Mouse (Mus musculus): Measurements from ENCODE around the gene Wdfy3.

The Wdfy3 gene

DNA sequence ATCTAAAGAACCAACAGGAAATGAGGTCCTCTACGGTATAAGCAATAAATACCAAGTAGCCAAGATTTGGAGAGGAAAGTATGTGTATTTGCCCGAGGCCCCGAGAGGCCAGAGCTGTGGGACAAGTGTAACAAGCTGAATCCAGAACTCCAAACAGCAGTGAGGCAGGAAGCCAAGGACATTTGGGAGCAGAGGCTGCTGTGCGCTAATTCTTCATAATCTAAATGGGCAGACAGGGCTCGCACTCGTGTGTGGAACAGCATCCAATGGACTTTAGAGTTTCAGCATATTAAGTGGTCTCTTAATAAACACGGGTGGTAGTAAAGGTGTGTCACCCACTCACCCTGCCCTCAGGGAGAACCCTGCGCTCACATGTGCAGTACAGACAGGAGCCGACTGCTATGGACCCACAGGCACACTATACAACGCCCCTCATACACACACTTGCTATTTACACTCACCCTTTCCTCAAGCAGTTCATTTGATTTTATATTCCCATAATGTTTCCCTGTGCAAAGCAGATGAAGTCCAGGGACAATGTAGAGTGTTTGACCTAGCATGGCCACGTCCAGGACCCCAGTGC, 15.1 kb downstream of the Wdfy3 start:
- peak; percentile 79 for DNase-seq

DNA sequence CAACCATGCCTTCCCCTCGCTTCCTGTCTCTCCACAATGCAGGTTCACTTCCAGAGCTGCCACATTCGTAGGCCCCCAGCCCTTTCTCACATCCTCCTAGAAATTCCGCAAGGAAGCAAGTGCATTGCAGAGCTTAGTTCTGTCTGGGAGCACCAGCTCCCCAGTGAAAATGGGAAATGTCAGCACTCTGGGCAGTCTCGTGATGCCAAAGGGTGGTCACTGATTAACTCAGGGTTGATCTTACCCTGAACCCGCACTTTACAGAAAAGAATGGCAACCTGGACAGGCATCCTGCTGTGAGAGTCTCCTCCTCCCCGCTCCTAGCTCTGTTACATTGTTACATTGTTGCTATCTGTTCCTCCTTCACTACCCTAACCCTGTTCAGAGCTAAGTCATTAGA, 16.8 kb downstream of the Wdfy3 start:
- DNase-seq: peak; percentile 87

DNA sequence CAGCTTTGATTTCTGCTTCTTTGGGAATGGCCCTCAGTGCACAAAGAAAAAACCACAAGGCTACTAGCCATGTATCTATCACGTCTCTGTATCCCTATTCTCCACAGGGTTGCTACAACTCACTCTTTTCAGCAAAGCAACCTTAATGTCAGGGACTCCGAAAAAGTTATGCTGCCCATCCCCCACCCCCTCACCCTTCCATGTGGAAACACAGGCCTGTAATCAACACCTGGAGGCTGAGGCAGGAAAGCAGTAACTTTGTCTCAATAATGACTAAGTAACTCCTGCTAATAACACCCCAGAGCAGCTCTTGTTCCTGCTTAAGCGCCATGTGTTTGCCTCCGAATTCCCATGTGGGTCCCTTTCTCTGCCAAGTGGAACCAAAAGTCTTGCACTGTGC, 17.3 kb downstream of the Wdfy3 start:
- no peak for DNase-seq

- DNase-seq: no peak
Measured at GRCm38 (mm10) chr5:102050677-102051076, 19.0 kb downstream of the Wdfy3 start.

DNA sequence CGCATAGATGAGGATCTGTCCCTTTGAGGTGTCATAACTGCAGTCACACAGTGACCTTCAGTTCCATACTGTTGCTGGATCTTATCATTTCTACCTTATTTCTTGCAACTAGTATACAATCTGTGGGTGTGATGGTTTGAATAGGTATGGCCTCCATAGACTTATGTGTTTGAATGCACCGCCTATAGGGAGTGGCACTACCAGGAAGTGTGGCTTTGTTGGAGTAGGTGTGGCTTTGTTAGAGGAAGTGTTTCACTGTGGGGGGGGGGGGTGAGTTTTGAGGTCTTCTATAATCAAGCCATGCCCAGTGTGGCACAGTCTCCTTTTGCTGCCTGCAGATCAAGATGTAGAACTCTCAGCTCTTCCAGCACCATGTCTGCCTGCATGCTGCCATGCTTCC, 21.3 kb downstream of the Wdfy3 start:
- DNase-seq: no peak

GRCm38 (mm10) chr5:102046617-102047116, 23.1 kb downstream of the Wdfy3 start:
- no peak for DNase-seq

- peak; percentile 51 for DNase-seq
Measured at GRCm38 (mm10) chr5:102045636-102046616, 23.8 kb downstream of the Wdfy3 start.

GRCm38 (mm10) chr5:102045177-102045576, 24.5 kb downstream of the Wdfy3 start:
- no peak for DNase-seq

DNA sequence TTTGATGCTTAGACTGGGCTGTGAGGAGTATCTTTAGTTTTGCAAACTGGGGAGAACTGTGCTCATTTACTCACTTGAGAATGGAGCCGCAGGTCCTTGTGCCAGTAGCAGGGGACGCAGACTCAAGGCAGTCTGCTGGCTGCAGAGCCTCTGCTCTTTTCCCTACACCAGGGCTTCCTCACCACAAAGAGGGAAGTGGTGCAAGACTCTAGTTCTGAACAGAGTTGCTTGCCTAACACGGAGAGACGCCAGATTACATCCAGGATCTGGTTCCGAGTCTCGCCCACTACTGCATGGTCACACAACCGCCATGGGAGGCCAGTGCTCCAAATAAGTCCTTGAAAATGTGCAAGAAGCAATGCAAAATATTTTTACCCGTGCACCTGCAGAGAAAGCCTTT, 36.4 kb downstream of the Wdfy3 start:
- DNase-seq: no peak

DNA sequence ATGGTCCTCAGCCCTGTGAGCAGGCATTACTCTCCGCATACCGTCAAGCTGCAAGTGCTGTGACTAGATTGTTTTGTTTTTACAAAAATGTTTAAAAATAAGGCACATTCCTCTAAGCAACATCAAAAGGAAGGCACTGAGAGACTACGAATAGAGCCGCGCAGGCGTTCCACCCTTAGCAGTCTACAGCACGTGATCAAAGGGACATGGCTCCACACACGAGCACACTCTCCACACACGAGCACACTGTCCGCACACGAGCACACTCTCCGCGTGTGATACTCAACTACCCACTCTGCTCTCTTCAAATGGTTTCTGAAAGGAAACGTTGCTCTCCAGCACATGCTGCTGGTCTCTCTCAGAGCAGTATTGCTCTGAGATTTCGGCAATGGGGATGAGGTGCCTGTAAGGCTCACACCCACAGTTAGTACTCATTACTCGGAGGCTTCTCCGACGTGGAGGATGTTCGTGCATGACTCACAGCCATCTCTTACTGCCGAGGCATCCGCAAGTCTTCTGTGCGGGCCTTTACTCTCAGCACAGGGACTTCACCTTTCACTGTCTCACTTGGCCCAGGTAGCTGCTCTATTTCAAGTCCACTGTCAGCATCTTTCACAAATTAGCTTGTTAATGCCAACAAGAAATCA, 37.0 kb downstream of the Wdfy3 start:
- DNase-seq: no peak

DNA sequence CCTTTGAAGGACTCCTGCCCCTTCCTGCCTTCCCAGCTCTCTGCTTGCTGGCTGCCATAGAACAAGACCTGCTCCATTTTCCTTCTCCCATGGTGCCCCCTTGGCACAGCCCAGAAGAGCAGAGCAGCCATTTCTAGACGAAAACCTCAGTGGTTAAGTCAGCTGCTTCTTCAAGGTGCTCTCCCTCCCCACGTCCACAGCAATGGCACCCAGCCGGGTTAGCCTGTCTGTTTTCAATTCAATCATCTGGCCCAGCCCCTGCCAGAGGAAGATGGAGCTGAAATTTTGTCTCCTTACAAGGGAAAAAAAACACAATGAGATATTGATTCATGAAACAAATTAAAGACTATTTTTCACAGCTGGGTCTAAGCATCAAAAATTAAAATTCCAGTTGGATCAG, 37.5 kb downstream of the Wdfy3 start:
- no peak for DNase-seq

GRCm38 (mm10) chr5:102023376-102023775, 46.3 kb downstream of the Wdfy3 start:
- DNase-seq: no peak

GRCm38 (mm10) chr5:102022018-102022898, 47.5 kb downstream of the Wdfy3 start:
- peak; percentile 69 for DNase-seq

GRCm38 (mm10) chr5:102014235-102014634, 55.5 kb downstream of the Wdfy3 start:
- DNase-seq: no peak

DNA sequence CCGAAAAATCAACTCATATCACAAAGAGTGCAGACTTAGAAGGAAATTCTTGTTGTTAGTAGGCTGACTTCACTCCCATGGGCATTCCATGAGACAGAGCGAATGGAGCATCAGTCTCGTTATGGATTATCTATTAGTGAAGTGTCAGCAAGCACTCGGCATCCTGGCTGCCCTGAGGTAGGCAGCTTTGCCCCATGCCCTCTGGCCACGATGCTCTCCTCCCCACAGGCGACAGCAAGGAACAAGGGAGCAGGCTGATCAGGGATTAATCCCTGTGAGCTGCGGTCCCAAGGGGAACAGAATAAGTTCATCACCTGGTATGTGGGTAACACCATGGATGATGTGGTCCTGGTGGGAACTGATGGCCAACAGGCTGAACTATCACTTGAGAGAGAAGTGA, 55.9 kb downstream of the Wdfy3 start:
- peak; percentile 45 for DNase-seq

- DNase-seq: no peak
Measured at GRCm38 (mm10) chr5:102010961-102011360, 58.8 kb downstream of the Wdfy3 start.

GRCm38 (mm10) chr5:102009606-102010005, 60.1 kb downstream of the Wdfy3 start:
- DNase-seq: no peak

DNA sequence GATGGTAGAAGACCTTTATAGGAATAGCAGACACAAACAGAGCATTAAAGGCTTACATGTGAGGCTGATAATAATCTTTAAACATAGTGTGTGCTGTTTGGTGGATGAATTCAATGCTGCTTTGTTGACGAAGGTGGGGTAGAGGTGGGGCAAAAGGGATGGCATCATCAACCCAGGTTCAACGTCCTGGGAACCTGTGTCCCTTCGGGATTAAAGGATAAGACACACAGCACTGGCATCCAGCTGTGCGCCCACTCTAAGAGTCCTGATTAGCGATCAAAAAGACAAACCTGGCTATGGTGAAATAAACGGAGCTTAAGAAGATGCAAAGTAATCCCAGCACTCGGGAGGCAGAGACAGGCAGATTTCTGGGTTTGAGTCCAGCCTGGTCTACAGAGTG, 61.0 kb downstream of the Wdfy3 start:
- no peak for DNase-seq

- DNase-seq: no peak
Measured at GRCm38 (mm10) chr5:102006218-102006941, 63.3 kb downstream of the Wdfy3 start.

DNA sequence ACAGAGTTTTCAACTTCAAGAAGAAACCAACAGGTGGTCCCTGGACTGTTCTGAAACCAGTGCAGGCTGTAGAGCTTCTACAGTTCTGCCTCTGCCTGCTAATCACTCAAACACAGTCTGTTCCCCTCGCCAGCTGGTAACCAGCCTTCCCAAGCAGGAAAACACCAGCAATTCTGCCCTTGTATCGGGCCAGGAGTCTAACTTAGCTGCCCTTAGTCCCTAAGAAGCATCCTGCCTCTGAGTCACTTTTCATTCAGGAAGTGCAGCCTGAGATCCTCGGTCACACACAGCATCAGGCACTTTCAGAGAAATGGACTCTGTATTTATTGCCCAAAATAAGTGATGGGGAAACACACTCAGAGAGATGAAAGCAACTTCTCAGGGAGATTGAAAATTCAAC, 66.3 kb downstream of the Wdfy3 start:
- DNase-seq: no peak

DNA sequence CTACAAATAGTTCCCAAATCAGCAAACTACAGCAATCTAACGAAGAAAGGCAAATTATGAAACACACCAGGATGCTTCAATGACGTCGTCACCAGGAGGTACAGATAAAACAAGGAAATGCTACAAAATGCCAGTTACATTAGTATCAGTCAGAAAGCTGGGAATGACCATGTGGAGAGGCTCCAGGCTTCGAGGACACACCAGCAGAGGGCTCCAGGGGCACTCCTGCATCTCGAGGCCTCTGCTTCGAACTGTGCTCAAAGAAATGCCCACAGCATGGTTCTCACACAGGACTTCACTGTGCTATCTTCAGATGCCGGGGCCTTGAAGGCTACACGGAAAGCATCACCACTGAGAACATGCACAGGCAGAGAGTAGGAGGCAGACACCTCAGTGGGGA, 68.7 kb downstream of the Wdfy3 start:
- no peak for DNase-seq

GRCm38 (mm10) chr5:101998971-101999370, 70.8 kb downstream of the Wdfy3 start:
- no peak for DNase-seq

Measured in kidney, adult 11 months (tissue).